Mouse (Mus musculus): ENCODE measurements at regions not wholly inside any gene's neighbourhood (a gene's known extent, or its start where the extent isn't known, plus 50 kb on each side); places are given as distances from the start of the nearest gene placed in this dataset.

DNA sequence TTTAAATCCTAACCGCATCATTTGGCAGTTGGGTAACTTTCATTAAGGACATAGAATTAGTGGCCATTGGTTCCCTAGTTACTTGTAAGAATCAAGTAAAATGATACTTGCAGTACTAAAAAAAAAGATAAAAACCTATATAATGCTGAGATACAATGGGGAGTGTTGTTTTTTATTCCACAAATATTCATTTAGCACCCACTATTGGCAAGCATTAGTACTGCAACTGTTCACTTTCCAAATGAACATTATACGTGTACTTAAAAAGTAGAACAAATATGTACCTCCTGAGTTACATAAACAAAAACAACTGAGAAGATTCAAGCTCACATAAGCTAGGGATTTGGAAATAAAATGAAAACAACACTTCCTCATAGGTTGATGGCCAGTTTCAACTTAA, 570.5 kb upstream of the Cnksr2 start:
- TF ChIP-seq CTCF (IDR thresholded peaks at IDR 0.05; ENCODE audit: low read depth) = peak; percentile 41
- TF ChIP-seq EP300 (IDR thresholded peaks at IDR 0.05; ENCODE audit: low read depth) = no peak

Data from heart, postnatal 0 days (tissue).